Mouse (Mus musculus) thymus, postnatal 25 days (tissue): Measurements from ENCODE around the gene Fgf13.

ENCODE experiments used
- DNase-seq: peaks from one replicate; pipeline ENCODE4 v3.0.0; 2022

Fgf13 gene

GRCm38 (mm10) chrX:59567695-59568431 is at the start of gene Fgf13:
Gene Fgf13, minus strand, starts transcription at chrX:59568071.
- peak; percentile 34 for DNase-seq

GRCm38 (mm10) chrX:59606535-59606934 is 38.7 kb upstream of the Fgf13 start:
- DNase-seq: peak; percentile 22

GRCm38 (mm10) chrX:59589050-59589449 is 21.2 kb upstream of the Fgf13 start:
- peak; percentile 23 for DNase-seq

GRCm38 (mm10) chrX:59585508-59586186 is 17.8 kb upstream of the Fgf13 start:
- no peak for DNase-seq

- no peak for DNase-seq
Observed at GRCm38 (mm10) chrX:59584034-59584433, 16.2 kb upstream of the Fgf13 start.

- DNase-seq: peak; percentile 53
Observed at GRCm38 (mm10) chrX:59566826-59567694, 811 bp downstream of the Fgf13 start.

- peak; percentile 11 for DNase-seq
Observed at GRCm38 (mm10) chrX:59566017-59566679, 1.7 kb downstream of the Fgf13 start.

GRCm38 (mm10) chrX:59547931-59548330 is 19.9 kb downstream of the Fgf13 start:
- DNase-seq: no peak

- DNase-seq: peak; percentile 1
Observed at GRCm38 (mm10) chrX:59508273-59508672, 59.6 kb downstream of the Fgf13 start.

- DNase-seq: no peak
Observed at GRCm38 (mm10) chrX:59493388-59493787, 74.5 kb downstream of the Fgf13 start.

GRCm38 (mm10) chrX:59485426-59485825 is 82.4 kb downstream of the Fgf13 start:
- DNase-seq: no peak

GRCm38 (mm10) chrX:59402596-59403285 is 165.1 kb downstream of the Fgf13 start:
- DNase-seq: no peak

- no peak for DNase-seq
Observed at GRCm38 (mm10) chrX:59290916-59291411, 276.9 kb downstream of the Fgf13 start.

- no peak for DNase-seq
Observed at GRCm38 (mm10) chrX:59251576-59251975, 316.3 kb downstream of the Fgf13 start.

- DNase-seq: no peak
Observed at GRCm38 (mm10) chrX:59243752-59244151, 324.1 kb downstream of the Fgf13 start.

GRCm38 (mm10) chrX:59243176-59243575 is 324.7 kb downstream of the Fgf13 start:
- no peak for DNase-seq

- DNase-seq: no peak
Observed at GRCm38 (mm10) chrX:59241460-59241747, 326.5 kb downstream of the Fgf13 start.

GRCm38 (mm10) chrX:59240683-59241459 is 327.0 kb downstream of the Fgf13 start:
- no peak for DNase-seq

- DNase-seq: no peak
Observed at GRCm38 (mm10) chrX:59220675-59221074, 347.2 kb downstream of the Fgf13 start.

GRCm38 (mm10) chrX:59201146-59201545 is 366.7 kb downstream of the Fgf13 start:
- no peak for DNase-seq

GRCm38 (mm10) chrX:59194149-59194548 is 373.7 kb downstream of the Fgf13 start:
- no peak for DNase-seq
